Mouse (Mus musculus) layer of hippocampus, adult 9-11 months (tissue): ENCODE data around the gene Slc35f5.

ENCODE experiments used
- DNase-seq: peaks from one replicate; pipeline ENCODE4 v3.0.0; 2022

Gene Slc35f5

GRCm38 (mm10) chr1:125575458-125576114 lies 15.2 kb downstream of the Slc35f5 start:
- no peak for DNase-seq

DNA sequence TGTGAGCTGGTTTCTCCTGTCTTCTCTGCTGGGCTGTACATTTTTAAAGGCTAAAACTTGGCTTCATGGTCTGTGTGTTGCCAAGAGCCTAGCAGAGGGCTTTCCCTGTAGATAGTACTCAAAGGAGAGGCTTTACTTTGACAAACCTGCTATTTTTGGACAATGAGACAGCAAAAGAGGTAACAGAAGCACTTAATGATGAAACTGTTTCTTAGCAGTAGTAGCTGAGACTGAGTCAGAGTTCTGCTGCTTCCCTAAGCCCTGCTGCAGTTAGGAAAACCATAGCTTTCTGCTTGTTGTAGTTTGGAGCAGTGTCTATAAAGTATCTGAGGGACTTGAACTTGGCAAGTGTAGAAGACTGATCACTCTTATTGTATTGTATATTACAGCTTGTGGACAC lies 16.6 kb downstream of the Slc35f5 start:
- DNase-seq = no peak

DNA sequence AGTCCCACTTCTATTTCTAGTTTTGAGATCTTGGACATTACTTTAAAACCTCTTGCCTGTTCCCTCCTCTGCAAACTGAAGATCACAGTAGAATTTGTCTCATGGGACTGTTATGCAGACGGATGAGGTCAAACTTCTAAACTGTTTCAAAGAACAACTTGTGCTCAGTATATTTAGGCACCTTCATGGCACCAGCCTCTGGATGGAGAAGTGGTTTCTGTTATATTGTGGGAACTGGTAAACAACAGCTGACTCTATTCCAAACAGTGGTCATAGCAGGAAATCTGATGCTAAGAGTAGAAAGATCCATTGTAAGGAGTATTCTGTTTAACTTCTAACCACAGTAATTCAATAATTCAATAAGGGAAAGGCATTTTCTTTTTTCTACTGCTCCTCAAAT lies 17.7 kb downstream of the Slc35f5 start:
- DNase-seq = no peak

GRCm38 (mm10) chr1:125581134-125581533 lies 20.7 kb downstream of the Slc35f5 start:
- no peak for DNase-seq

- DNase-seq = no peak
These were observed 43.2 kb downstream of the Slc35f5 start for GRCm38 (mm10) chr1:125603620-125604019.

GRCm38 (mm10) chr1:125607087-125607803 lies 46.9 kb downstream of the Slc35f5 start:
- DNase-seq = peak; percentile 68

DNA sequence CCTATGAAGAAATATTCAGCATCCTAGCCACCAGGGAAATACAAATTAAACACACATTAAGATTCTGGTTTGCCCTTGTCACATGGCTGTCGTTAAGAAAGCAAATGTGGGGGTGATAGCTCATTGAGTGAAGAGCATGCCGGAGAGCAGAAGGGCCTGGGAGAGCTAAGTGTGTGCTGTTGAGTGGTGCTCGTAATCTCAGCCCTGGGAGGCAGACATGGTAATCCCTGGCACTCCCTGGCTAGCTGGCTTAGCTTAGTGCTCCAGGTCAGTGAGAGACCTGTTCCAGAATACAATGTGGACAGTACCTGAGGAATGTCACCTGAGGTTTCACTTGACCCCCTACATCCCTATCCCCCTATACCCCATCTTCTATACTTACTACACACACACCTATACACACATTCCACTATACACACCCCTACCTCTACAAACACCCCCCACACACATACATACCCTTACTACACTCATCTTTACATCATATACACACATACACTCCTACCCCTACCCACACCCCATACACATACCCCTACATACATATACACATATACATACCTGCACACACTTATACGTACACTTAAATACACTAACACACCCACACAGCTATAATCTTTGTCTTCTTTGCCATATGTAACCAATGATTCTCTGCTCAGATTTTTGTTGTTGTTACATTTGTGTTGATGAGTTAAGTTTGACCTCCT lies 64.1 kb downstream of the Slc35f5 start:
- no peak for DNase-seq

DNA sequence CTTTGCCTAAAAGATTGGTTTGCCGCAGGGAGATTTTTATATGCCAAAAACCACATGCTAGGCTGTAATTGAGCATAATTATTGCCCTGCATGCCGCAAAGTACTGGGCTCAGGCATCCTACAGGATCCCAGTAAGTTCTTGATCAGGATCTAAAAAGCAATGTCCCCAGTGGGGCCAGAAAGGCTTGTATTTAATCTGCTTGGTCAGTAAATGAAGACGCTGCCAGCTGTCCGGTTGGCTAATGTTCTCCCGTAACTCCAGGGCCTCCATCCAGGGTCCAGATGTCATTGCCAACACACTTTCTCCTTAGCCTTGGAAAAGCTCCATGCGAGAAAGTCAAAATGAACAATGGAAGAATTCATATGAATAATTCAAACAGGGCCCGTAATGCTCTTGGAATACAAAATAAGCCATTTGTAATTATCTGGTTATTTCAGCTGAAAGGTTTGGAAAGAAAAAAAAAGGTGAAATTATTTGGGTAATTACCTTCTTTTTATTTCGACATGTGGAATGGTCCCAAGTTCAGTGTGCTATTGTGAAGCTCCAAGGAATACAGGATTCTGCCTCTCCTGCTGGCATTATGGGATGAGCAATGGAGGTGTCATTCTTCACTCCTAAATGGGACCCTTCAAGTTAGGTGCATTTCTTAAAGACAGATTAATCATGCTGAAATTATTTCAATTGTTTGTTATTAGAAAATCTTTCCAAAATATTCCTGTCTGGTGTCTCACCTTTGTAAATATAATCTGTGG lies 79.3 kb downstream of the Slc35f5 start:
- DNase-seq = no peak

GRCm38 (mm10) chr1:125643643-125644042 lies 83.2 kb downstream of the Slc35f5 start:
- DNase-seq = no peak
